ENCODE assay signal across 9 mouse cellular contexts in the genomic region with DNA sequence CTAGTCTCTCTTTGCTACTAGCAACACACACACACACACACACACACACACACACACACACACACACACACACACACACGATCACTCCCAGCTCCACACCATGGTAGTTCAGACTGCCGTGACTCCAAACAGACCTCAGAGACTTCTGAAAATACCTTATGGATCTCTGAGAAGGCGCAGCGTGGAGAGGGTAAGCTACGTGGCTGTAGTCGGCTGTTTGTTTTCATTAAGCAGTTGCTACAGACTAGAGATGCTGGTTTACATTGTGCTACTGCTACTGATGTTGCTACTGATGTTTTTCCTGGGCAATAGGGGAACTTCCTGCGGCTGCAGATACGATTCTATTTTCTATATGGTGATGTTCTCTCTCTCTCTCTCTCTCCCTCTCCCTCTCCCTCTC.
DNase-seq lines count a peak whose midpoint lies in the region; ATAC-seq and TF ChIP-seq lines count a peak whose summit lies in the region.
"Had no signal": no experiment of that assay in that cellular context is flagged by ENCODE, and none has a peak within 500 bp of the region (broad histone marks: within the 10 kb centered on the region; RNA-seq: fewer than 3 reads in every experiment).

No protein-coding gene starts in this region.

- no peaks in the 10 kb centered on the region for H3K27me3 ChIP-seq in heart, embryonic 11.5 days (ENCODE audit: control insufficient read depth, insufficient read depth, low read length)
- H3K27me3 ChIP-seq in midbrain, embryonic 12.5 days: no peaks in the 10 kb centered on the region

- no peaks in the 10 kb centered on the region for H3K36me3 ChIP-seq in heart, embryonic 11.5 days (ENCODE audit: control insufficient read depth, insufficient read depth, low read length)
- H3K36me3 ChIP-seq in midbrain, embryonic 12.5 days: no peaks in the 10 kb centered on the region
- H3K36me3 ChIP-seq: G1E had no signal

- DNase-seq in heart, adult 18-20 months: no peak
- DNase-seq in heart, postnatal 36 days: peak; percentile 17 to 35
- no peak for DNase-seq in left cerebral cortex, postnatal 14 days (ENCODE audit: low spot score in 2 of 2)
- no peak for DNase-seq in cerebellum, adult 11 months

- peak overlapping the region; percentile 89 for H3K27ac ChIP-seq in heart, embryonic 11.5 days (ENCODE audit: low read depth, low read length)
- no peak overlapping the region for H3K27ac ChIP-seq in bone marrow macrophage, adult 2 months (ENCODE audit: insufficient read depth, low read depth, low read length)
- peak overlapping the region; percentile 71 for H3K27ac ChIP-seq in midbrain, embryonic 12.5 days (replicated peaks)

- peaks cover 24% of the 10 kb centered on the region for H3K4me1 ChIP-seq in heart, embryonic 11.5 days (ENCODE audit: control insufficient read depth, insufficient read depth, low read length)
- peaks cover 15% of the 10 kb centered on the region for H3K4me1 ChIP-seq in bone marrow macrophage, adult 2 months (ENCODE audit: control insufficient read depth, insufficient read depth, low read length)
- H3K4me1 ChIP-seq in midbrain, embryonic 12.5 days: peaks cover 45% of the 10 kb centered on the region

- H3K4me2 ChIP-seq in heart, embryonic 11.5 days: peak overlapping the region; percentile 65
- H3K4me2 ChIP-seq in midbrain, embryonic 12.5 days (replicated peaks): peak overlapping the region; percentile 33

- no peak for TF ChIP-seq POLR2A in bone marrow macrophage, adult 2 months (IDR thresholded peaks at IDR 0.05; ENCODE audit: borderline replicate concordance, low read depth, low read length)

- H3K4me3 ChIP-seq in heart, embryonic 11.5 days (ENCODE audit: low read depth, low read length): peak overlapping the region; percentile 42
- H3K4me3 ChIP-seq in bone marrow macrophage, adult 2 months (ENCODE audit: insufficient read depth, low read length): peak overlapping the region; percentile 44
- peak overlapping the region; percentile 22 for H3K4me3 ChIP-seq in midbrain, embryonic 12.5 days

- intact Hi-C loops in heart, postnatal 36 days (cut with DNase I): no loop called here
- intact Hi-C loops in left cerebral cortex, postnatal 14 days (cut with DNase I): no loop called here

- H3K9me3 ChIP-seq in heart, embryonic 11.5 days (replicated peaks; ENCODE audit: control insufficient read depth, low read length): no peaks in the 10 kb centered on the region
- H3K9me3 ChIP-seq in midbrain, embryonic 12.5 days: no peaks in the 10 kb centered on the region
- H3K9me3 ChIP-seq: G1E had no signal

- 9% methylated on average over 8 of the region's 8 CpGs for WGBS in heart, embryonic 11.5 days (ENCODE audit: insufficient replicate concordance)
- 50% methylated on average over 8 of the region's 8 CpGs for WGBS in midbrain, embryonic 12.5 days

- TF ChIP-seq CTCF in bone marrow macrophage, adult 2 months (IDR thresholded peaks at IDR 0.05; ENCODE audit: low read depth, low read length): no peak

- no peak for ATAC-seq in heart, embryonic 11.5 days (replicated peaks; ENCODE audit: insufficient number of reproducible peaks, low FRiP score, low TSS enrichment)
- no peak for ATAC-seq in midbrain, embryonic 12.5 days (ENCODE audit: low FRiP score, low read depth)
- ATAC-seq in megakaryocyte-erythroid progenitor cell, adult 5-6 weeks (replicated peaks; ENCODE audit: low FRiP score, low TSS enrichment, poor library complexity, severe bottlenecking): no peak

- H3K9ac ChIP-seq in heart, embryonic 11.5 days (ENCODE audit: low read depth, low read length): peak overlapping the region; percentile 76
- H3K9ac ChIP-seq in midbrain, embryonic 12.5 days (replicated peaks): no peak overlapping the region

Comparison
In these comparisons a context has a peak if more than half of its experiments do, and no peak if none do; other contexts are left out.
1. DNase-seq: peak in heart, postnatal 36 days (2 of 2); none in heart, adult 18-20 months (0 of 2), left cerebral cortex, postnatal 14 days (0 of 2) and cerebellum, adult 11 months (single experiment).
2. Peak in every context shown above with its lines, with median percentiles within 50 percentile points of each other: H3K4me3 ChIP-seq.